Mouse (Mus musculus) hindbrain, embryonic 14.5 days (tissue): Measurements from ENCODE around the gene Fbxo33. TPM values are rescaled to one million over a fixed set of nuclear protein-coding genes. Genes with fewer than 3 reads are reported as not detected.

Experiments
- ATAC-seq: fragments of 200-750 bp; cut with Nextera tagmentation; 2 replicates; pipeline ENCODE4 v1.8.0; 2017; ENCODE audit warnings: moderate number of reproducible peaks, mild to moderate bottlenecking, moderate TSS enrichment, moderate library complexity; ENCODE audit not compliant: low FRiP score
- DNase-seq: peaks from one replicate; pipeline ENCODE4 v3.0.0-alpha.2; 2015; ENCODE audit warnings: low spot score
- H3K27ac ChIP-seq: fragments of 300-500 bp; sonication (generic); 2 replicates; pipeline ENCODE4 v1.5.1; 2014; ENCODE audit warnings: mild to moderate bottlenecking, moderate library complexity
- H3K27me3 ChIP-seq: fragments of 300-500 bp; sonication (generic); 2 replicates; pipeline ENCODE4 v1.6.1; 2014; ENCODE audit warnings: mild to moderate bottlenecking, low read length, mixed read lengths; ENCODE audit not compliant: control insufficient read depth, insufficient read depth
- H3K36me3 ChIP-seq: fragments of 300-500 bp; sonication (generic); replicated peaks from 2 replicates; pipeline ENCODE4 v1.6.1; 2014; ENCODE audit not compliant: control insufficient read depth, insufficient read depth
- H3K4me1 ChIP-seq: fragments of 300-500 bp; sonication (generic); replicated peaks from 2 replicates; pipeline ENCODE4 v1.6.1; 2014; ENCODE audit warnings: antibody characterized with exemption, low read length, mixed read lengths; ENCODE audit not compliant: control insufficient read depth, insufficient read depth
- H3K4me2 ChIP-seq: fragments of 300-500 bp; sonication (generic); replicated peaks from 2 replicates; pipeline ENCODE4 v1.6.1; 2014; ENCODE audit warnings: mild to moderate bottlenecking, moderate library complexity
- H3K4me3 ChIP-seq: fragments of 300-500 bp; sonication (generic); replicated peaks from 2 replicates; pipeline ENCODE4 v1.5.1; 2014; ENCODE audit warnings: mild to moderate bottlenecking, low read length
- H3K9ac ChIP-seq: fragments of 300-500 bp; sonication (generic); 2 replicates; pipeline ENCODE4 v1.6.1; 2014
- H3K9me3 ChIP-seq: fragments of 300-500 bp; sonication (generic); 2 replicates; pipeline ENCODE4 v1.6.1; 2016; ENCODE audit warnings: low read length; ENCODE audit not compliant: control insufficient read depth
- WGBS: fragments of 180-500 bp; shearing (Covaris S2); extraction: QIAGEN DNeasy Blood & Tissue Kit; methylation state at CpG from one replicate; pipeline ENCODE4 v1.1.7; 2014; 5-methylcytosine and 5-hydroxymethylcytosine counted together
- polyA plus RNA-seq: library from polyadenylated mRNA; unstranded; fragments of >200 nt; fragmentation: Nextera tagmentation; extraction: Ambion mirVana; gene quantifications from 2 replicates; pipeline ENCODE4 v1.2.1, GENCODE M21; 2014

Fbxo33 gene
- polyA plus RNA-seq, result 10.7 and 11.1 TPM in 2 replicates

DNA sequence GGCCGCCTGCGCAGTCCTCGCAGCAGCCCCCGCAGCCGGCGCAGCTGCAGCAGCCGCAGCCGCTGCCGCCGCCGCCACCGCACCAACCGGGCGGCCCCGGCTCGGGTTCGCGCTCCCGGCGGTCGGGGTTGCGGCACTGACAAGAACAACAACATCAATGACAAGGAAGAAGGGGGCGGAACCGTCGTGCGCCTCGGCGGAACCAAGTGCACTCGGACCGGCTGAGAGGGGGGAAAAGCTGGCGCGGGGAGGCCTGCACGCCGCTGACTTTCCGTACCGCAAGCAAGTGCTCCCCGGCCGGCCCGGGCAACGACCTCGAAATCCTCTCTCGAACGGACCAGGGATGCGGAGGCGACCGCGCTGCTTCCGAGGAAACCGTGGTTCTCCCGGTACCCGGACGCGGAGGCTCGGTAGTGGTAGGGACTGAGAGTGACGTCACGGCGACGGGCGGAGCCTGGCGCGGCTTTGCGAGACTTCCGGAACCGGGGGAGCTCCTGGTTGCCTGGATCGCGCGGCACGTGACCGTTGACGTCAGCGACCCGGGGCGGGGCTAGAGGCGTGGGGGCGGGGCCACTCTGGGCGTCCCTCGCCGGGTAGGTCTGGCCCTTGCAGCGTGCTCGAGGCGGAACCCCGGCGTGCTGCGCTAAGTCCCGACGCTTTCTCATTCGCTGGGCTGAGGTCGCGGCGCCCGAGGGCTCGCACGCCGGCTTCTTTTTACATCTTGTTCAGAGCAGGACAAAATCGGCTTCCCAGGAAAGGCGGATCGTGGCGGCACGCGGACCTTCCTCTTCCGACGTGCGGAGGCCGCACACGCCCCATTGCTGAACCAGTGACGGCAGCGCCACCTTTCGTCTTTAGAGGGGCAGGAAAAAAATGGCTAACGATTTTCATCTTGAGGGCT is at the start of gene Fbxo33:
TSS of gene Fbxo33 (minus strand) at position 401 of the 901 bp plus-strand sequence.
- Histone ChIP-seq H3K36me3 (no peaks in the 10 kb centered on the region), H3K4me2 (peak within 1 kb of the TSS; percentile 85), H3K9ac (peak within 1 kb of the TSS; percentile 88), H3K27ac (peak within 1 kb of the TSS; percentile 95), H3K4me1 (peaks cover 31% of the 10 kb centered on the region), H3K9me3 (no peaks in the 10 kb centered on the region), H3K4me3 (peak within 1 kb of the TSS; percentile 98), H3K27me3 (no peaks in the 10 kb centered on the region)
- DNase-seq, result peak; percentile 99
- under 1% methylated on average over 95 of the region's 109 CpGs for WGBS
- ATAC-seq, result peak; percentile 96

GRCm38 (mm10) chr12:59265942-59266231 is 46.4 kb upstream of the Fbxo33 start:
- Histone ChIP-seq H3K4me2 (peak overlapping the region; percentile 44), H3K4me3 (peak overlapping the region; percentile 13), H3K9ac (no peak overlapping the region), H3K4me1 (peaks cover 1% of the 10 kb centered on the region), H3K9me3 (no peaks in the 10 kb centered on the region), H3K36me3 (no peaks in the 10 kb centered on the region), H3K27ac (0 out of 2 replicates have a peak overlapping the region, but pooled peaks have one; percentile 15), H3K27me3 (no peaks in the 10 kb centered on the region)
- ATAC-seq (no peak), DNase-seq (no peak)
- 43% methylated on average over 4 of the region's 4 CpGs for WGBS

DNA sequence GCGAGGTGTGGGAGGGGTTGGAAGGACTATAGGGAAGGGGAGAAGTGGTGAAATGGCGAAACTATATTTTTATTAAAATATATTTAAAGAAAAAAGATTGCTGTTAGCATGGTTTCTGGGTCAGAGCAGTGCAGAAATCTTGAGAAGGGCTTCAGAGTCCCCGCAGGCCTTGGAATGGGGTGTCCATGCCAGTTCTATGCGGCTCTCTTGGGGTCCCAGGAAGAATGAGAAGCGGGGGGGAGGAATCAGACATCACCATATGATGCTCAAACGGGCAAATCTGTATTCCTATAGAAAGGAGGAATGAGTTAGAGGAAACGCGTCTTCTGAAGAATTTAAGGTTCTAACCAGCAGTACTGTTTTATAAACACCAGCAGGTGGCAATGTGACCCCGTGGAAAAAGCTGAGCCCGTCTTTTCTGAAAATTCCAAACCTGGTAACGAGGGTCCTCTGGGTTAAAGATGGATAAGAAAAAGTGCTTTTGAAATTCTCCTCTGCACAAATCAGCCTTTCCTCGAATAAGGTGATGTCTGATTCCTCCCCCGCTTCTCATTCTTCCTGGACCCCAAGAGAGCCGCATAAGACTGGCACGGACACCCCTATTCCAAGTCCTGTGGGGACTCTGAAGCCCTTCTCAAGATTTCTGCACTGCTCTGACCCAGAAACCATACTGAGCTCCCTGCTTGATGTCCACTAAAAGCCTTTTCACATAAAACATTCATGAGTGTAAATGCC is 45.8 kb upstream of the Fbxo33 start:
- no peaks in the 10 kb centered on the region for H3K9me3 ChIP-seq
- no peaks in the 10 kb centered on the region for H3K27me3 ChIP-seq
- H3K27ac ChIP-seq, result peak overlapping the region; percentile 15; the same call in 1 of the 2 replicates
- peak; percentile 71; the same call in 1 of the 2 replicates for ATAC-seq
- no peaks in the 10 kb centered on the region for H3K36me3 ChIP-seq
- peaks cover 7% of the 10 kb centered on the region for H3K4me1 ChIP-seq
- no peak overlapping the region for H3K9ac ChIP-seq
- DNase-seq, result peak; percentile 89
- H3K4me2 ChIP-seq, result peak overlapping the region; percentile 44
- peak overlapping the region; percentile 13 for H3K4me3 ChIP-seq
- whole genome bisulfite sequencing, result 28% methylated on average over 15 of the region's 15 CpGs

- DNase-seq (no peak), ATAC-seq (no peak)
- no peak overlapping the region for H3K4me3 ChIP-seq
- no peaks in the 10 kb centered on the region for H3K27me3 ChIP-seq
- no peak overlapping the region for H3K9ac ChIP-seq
- no peak overlapping the region for H3K27ac ChIP-seq
- no peaks in the 10 kb centered on the region for H3K36me3 ChIP-seq
- no peaks in the 10 kb centered on the region for H3K9me3 ChIP-seq
- no peak overlapping the region for H3K4me2 ChIP-seq
- H3K4me1 ChIP-seq, result peaks cover 13% of the 10 kb centered on the region
- 86% methylated on average over 3 of the region's 3 CpGs for WGBS
Observed at GRCm38 (mm10) chr12:59262841-59263240, 43.3 kb upstream of the Fbxo33 start.

- no peak for DNase-seq
- Histone ChIP-seq H3K9ac (no peak overlapping the region), H3K4me3 (no peak overlapping the region), H3K27me3 (no peaks in the 10 kb centered on the region), H3K27ac (no peak overlapping the region), H3K9me3 (no peaks in the 10 kb centered on the region), H3K4me1 (peaks cover 13% of the 10 kb centered on the region), H3K36me3 (no peaks in the 10 kb centered on the region), H3K4me2 (no peak overlapping the region)
- ATAC-seq, result no peak
- 56% methylated on average over 2 of the region's 2 CpGs for WGBS
Observed at GRCm38 (mm10) chr12:59260798-59261197, 41.3 kb upstream of the Fbxo33 start.

DNA sequence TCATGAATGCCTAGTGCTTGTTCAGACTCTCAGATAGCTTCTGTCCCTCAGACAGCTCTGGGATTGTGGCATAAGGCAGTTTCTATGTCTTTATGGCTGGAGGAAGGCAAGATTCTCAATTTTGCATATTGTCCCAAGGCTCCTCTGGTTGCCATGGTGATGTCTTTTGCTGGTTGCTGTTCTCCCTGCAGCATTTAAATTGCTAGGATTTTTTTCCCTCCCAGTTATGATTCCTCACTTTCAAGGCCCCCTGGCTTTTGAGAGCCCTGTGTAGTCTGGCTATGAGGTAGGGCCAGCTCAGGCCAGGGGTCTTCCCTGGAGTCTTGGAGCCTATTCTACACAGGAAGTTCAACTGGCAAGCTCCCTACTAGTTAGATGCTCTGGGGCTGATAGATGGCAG is 40.8 kb upstream of the Fbxo33 start:
- no peaks in the 10 kb centered on the region for H3K36me3 ChIP-seq
- no peaks in the 10 kb centered on the region for H3K27me3 ChIP-seq
- no peak overlapping the region for H3K27ac ChIP-seq
- ATAC-seq, result peak; percentile 66; the same call in 1 of the 2 replicates
- no peak overlapping the region for H3K4me2 ChIP-seq
- H3K9ac ChIP-seq, result no peak overlapping the region
- H3K4me3 ChIP-seq, result no peak overlapping the region
- peaks cover 13% of the 10 kb centered on the region for H3K4me1 ChIP-seq
- no peaks in the 10 kb centered on the region for H3K9me3 ChIP-seq
- peak; percentile 59 for DNase-seq

- peaks cover 13% of the 10 kb centered on the region for H3K4me1 ChIP-seq
- ATAC-seq (no peak), DNase-seq (no peak)
- H3K9me3 ChIP-seq, result no peaks in the 10 kb centered on the region
- no peaks in the 10 kb centered on the region for H3K27me3 ChIP-seq
- WGBS, result 83% methylated on average over 5 of the region's 5 CpGs
- no peaks in the 10 kb centered on the region for H3K36me3 ChIP-seq
- no peak overlapping the region for H3K4me2 ChIP-seq
- H3K27ac ChIP-seq, result no peak overlapping the region
- H3K9ac ChIP-seq, result no peak overlapping the region
- H3K4me3 ChIP-seq, result no peak overlapping the region
Observed at GRCm38 (mm10) chr12:59259015-59259414, 39.5 kb upstream of the Fbxo33 start.

DNA sequence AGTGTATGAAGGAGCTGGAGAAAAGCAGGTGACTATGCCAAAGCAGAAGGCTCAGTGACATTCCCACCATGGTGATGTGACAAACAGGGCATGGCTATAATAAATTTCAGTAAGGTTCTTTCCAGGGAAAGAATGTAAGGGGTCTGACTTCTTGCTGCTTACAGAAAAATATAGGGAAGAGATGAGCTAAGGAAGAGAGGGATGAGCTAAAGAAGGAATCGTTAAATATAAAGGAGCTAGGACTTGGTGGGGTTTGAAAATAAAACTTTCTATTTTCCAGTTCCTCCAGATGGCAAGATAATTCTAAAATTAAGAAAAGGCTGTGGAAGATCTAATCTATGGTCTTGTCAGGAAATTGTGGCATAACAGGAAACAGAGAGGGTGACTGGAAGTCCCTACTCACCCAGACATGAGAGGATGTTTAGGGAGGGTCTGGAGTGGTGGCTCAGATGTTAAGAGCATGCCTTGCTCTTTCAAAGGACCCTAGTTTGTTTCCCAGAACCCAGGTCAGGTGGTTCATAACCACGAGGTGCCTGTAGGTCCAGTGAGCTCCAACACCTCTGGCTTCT is 30.8 kb upstream of the Fbxo33 start:
- no peaks in the 10 kb centered on the region for H3K36me3 ChIP-seq
- no peak overlapping the region for H3K4me3 ChIP-seq
- no peaks in the 10 kb centered on the region for H3K4me1 ChIP-seq
- no peak overlapping the region for H3K27ac ChIP-seq
- H3K27me3 ChIP-seq, result no peaks in the 10 kb centered on the region
- no peaks in the 10 kb centered on the region for H3K9me3 ChIP-seq
- ATAC-seq, result no peak
- H3K4me2 ChIP-seq, result no peak overlapping the region
- no peak for DNase-seq
- 91% methylated on average over 2 of the region's 2 CpGs for WGBS
- H3K9ac ChIP-seq, result no peak overlapping the region

- no peaks in the 10 kb centered on the region for H3K27me3 ChIP-seq
- no peak for DNase-seq
Observed at GRCm38 (mm10) chr12:59248969-59249368, 29.4 kb upstream of the Fbxo33 start.

More at GRCm38 (mm10) chr12:59248969-59249368, 29.4 kb upstream of the Fbxo33 start:
- 71% methylated on average over 1 of the region's 1 CpGs for WGBS
- Histone ChIP-seq H3K4me2 (no peak overlapping the region), H3K9me3 (no peaks in the 10 kb centered on the region), H3K36me3 (no peaks in the 10 kb centered on the region), H3K4me3 (no peak overlapping the region), H3K9ac (no peak overlapping the region), H3K4me1 (no peaks in the 10 kb centered on the region), H3K27ac (no peak overlapping the region)
- no peak for ATAC-seq
